In the genomic region with DNA sequence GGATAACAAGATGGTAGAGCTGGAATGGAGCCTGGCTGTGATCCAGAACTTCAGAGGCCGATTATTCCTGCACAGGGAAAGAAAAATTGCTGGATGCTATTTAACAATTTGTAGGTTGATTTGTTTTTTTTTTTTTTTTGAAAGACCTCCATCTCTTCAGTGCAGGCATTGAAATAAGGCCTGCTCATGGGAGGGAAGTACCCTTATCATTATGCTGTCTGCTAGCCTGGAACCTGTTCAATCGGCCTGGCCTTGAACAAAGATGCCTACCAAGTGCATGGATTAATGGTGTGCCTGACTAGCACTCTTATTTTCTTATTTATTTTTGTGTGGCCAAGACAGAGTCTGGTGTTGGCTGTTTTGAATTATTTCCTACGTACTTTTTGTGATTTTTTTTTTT, we compare ENCODE assay signal across 24 mouse cellular contexts. TPM values are rescaled to one million over a fixed set of nuclear protein-coding genes. Genes with fewer than 3 reads are reported as not detected.
DNase-seq lines count a peak whose midpoint lies in the region; ATAC-seq lines count a peak whose summit lies in the region.
"Had no signal": no experiment of that assay in that cellular context is flagged by ENCODE, and none has a peak within 500 bp of the region (broad histone marks: within the 10 kb centered on the region; RNA-seq: fewer than 3 reads in every experiment).

No protein-coding gene starts in this region.

- no peak overlapping the region for H3K9ac ChIP-seq in neural tube, embryonic 15.5 days (replicated peaks)
- H3K9ac ChIP-seq: embryonic facial prominence, embryonic 13.5 days; forebrain, embryonic 12.5 days; forebrain, embryonic 15.5 days; hindbrain, embryonic 12.5 days; hindbrain, embryonic 15.5 days had no signal

- H3K9me3 ChIP-seq in neural tube, embryonic 15.5 days (replicated peaks): no peaks in the 10 kb centered on the region
- H3K9me3 ChIP-seq: embryonic facial prominence, embryonic 10.5 days; embryonic facial prominence, embryonic 13.5 days; forebrain, embryonic 12.5 days; forebrain, embryonic 15.5 days; G1E; hindbrain, embryonic 12.5 days; hindbrain, embryonic 15.5 days had no signal

- no peak overlapping the region for H3K4me2 ChIP-seq in neural tube, embryonic 15.5 days
- H3K4me2 ChIP-seq: embryonic facial prominence, embryonic 13.5 days; forebrain, embryonic 12.5 days; forebrain, embryonic 15.5 days; heart, embryonic 11.5 days; hindbrain, embryonic 12.5 days; hindbrain, embryonic 15.5 days had no signal

- WGBS in neural tube, embryonic 15.5 days: 74% methylated on average over 3 of the region's 3 CpGs

- H3K27me3 ChIP-seq in neural tube, embryonic 15.5 days (replicated peaks): no peaks in the 10 kb centered on the region
- H3K27me3 ChIP-seq: embryonic facial prominence, embryonic 13.5 days; forebrain, embryonic 12.5 days; forebrain, embryonic 15.5 days; hindbrain, embryonic 12.5 days; hindbrain, embryonic 15.5 days had no signal

- ATAC-seq in neural tube, embryonic 15.5 days (ENCODE audit: low FRiP score): no peak
- peak; percentile 65; the same call in 1 of the 2 replicates for ATAC-seq in megakaryocyte-erythroid progenitor cell, adult 5-6 weeks (replicated peaks; ENCODE audit: low FRiP score, low TSS enrichment, poor library complexity, severe bottlenecking)
- ATAC-seq: forebrain, embryonic 15.5 days had no signal

- no peaks in the 10 kb centered on the region for H3K4me1 ChIP-seq in neural tube, embryonic 15.5 days
- H3K4me1 ChIP-seq: embryonic facial prominence, embryonic 10.5 days; forebrain, embryonic 12.5 days; forebrain, embryonic 15.5 days; hindbrain, embryonic 12.5 days; hindbrain, embryonic 15.5 days had no signal

- peak; percentile 16 for DNase-seq in heart, adult 11 months
- no peak for DNase-seq in heart, adult 9 months (ENCODE audit: low spot score in 2 of 2)
- peak; percentile 4 for DNase-seq in neural tube, embryonic 10.5 days (ENCODE audit: extremely low spot score, low spot score)
- no peak for DNase-seq in lung, postnatal 10 days
- DNase-seq: adrenal gland, adult 2 months; adrenal gland, postnatal 14 days; cerebellum, adult 11 months; cerebellum, adult 8-10 months; cerebellum, postnatal 10 days; cerebellum, postnatal 36 days; embryo, embryonic 11 days; gastrocnemius, postnatal 25 days; heart, adult 2 months had no signal

- no peak overlapping the region for H3K4me3 ChIP-seq in neural tube, embryonic 15.5 days (replicated peaks)
- H3K4me3 ChIP-seq: embryonic facial prominence, embryonic 10.5 days; embryonic facial prominence, embryonic 13.5 days; erythroblast, embryonic 14.5 days; forebrain, embryonic 12.5 days; forebrain, embryonic 15.5 days; heart, adult 2 months; hindbrain, embryonic 12.5 days; hindbrain, embryonic 15.5 days had no signal

- H3K36me3 ChIP-seq in neural tube, embryonic 15.5 days: peaks cover 28% of the 10 kb centered on the region

- no peak overlapping the region for H3K27ac ChIP-seq in neural tube, embryonic 15.5 days (replicated peaks)
- H3K27ac ChIP-seq: embryonic facial prominence, embryonic 10.5 days; embryonic facial prominence, embryonic 13.5 days; forebrain, embryonic 12.5 days; forebrain, embryonic 15.5 days; heart, adult 2 months; hindbrain, embryonic 12.5 days; hindbrain, embryonic 15.5 days had no signal

RNA-seq across cellular contexts. Expression of gene Ipo7, which starts 12.3 kb away (rescaled TPM):
- polyA plus RNA-seq in neural tube, embryonic 15.5 days (2015; fragmentation: Nextera tagmentation; extraction: Ambion mirVana): 43.6 and 44.8 TPM in 2 replicates
- 96.2 and 126 TPM in 2 replicates for total RNA-seq in megakaryocyte-erythroid progenitor cell, adult 5-6 weeks (2014; fragmentation: Nextera tagmentation)
- total RNA-seq in megakaryocyte-erythroid progenitor cell, adult 5-6 weeks (2017): 252 and 297 TPM in 2 replicates

RNA-seq across cellular contexts. Expression of gene Zfp143, which starts 30.7 kb away (rescaled TPM):
- 12.6 and 14.4 TPM in 2 replicates for polyA plus RNA-seq in neural tube, embryonic 15.5 days (2015; fragmentation: Nextera tagmentation; extraction: Ambion mirVana)
- 18.8 and 25.7 TPM in 2 replicates for total RNA-seq in megakaryocyte-erythroid progenitor cell, adult 5-6 weeks (2014; fragmentation: Nextera tagmentation)
- 30.1 and 47.0 TPM in 2 replicates for total RNA-seq in megakaryocyte-erythroid progenitor cell, adult 5-6 weeks (2017)

RNA-seq across cellular contexts. Expression of gene Tmem41b, which starts 43.6 kb away (rescaled TPM):
- 62.6 and 65.2 TPM in 2 replicates for polyA plus RNA-seq in neural tube, embryonic 15.5 days (2015; fragmentation: Nextera tagmentation; extraction: Ambion mirVana)
- total RNA-seq in megakaryocyte-erythroid progenitor cell, adult 5-6 weeks (2014; fragmentation: Nextera tagmentation): 42.8 and 47.7 TPM in 2 replicates
- 42.9 and 59.7 TPM in 2 replicates for total RNA-seq in megakaryocyte-erythroid progenitor cell, adult 5-6 weeks (2017)

Comparison
In these comparisons a context has a peak if more than half of its experiments do, and no peak if none do; other contexts are left out.
1. DNase-seq: peak in heart, adult 11 months (single experiment) and neural tube, embryonic 10.5 days (single experiment); none in heart, adult 9 months (0 of 2) and lung, postnatal 10 days (single experiment).